Mouse (Mus musculus) MEL (cell line): ENCODE results near the gene Ppp1r14d. TPM values are rescaled to one million over a fixed set of nuclear protein-coding genes. Genes with fewer than 3 reads are reported as not detected.
A peak's percentile ranks its signal among the peaks of the same experiment; 100 is the strongest.

ENCODE experiments used
- DNase-seq: peaks from one replicate; pipeline ENCODE4 v3.0.0; 2011; ENCODE audit warnings: low read depth, low spot score
- H3K27ac ChIP-seq: 2 replicates; pipeline ENCODE4 v1.5.1; 2012; ENCODE audit warnings: low read depth, mild to moderate bottlenecking, control low read depth, low read length, moderate library complexity; ENCODE audit not compliant: control insufficient read depth
- H3K27me3 ChIP-seq, 2 experiments: fragments of 150-350 bp in 1 of 2; sonication (generic) in 1 of 2; 2 replicates each; pipeline ENCODE4 v1.6.1; 2012; ENCODE audit warnings: low read length in 2 of 2, mild to moderate bottlenecking in 2 of 2, improper control_type of control experiment in 1 of 2, moderate library complexity in 1 of 2; ENCODE audit not compliant: insufficient read depth in 2 of 2, control insufficient read depth in 1 of 2
- H3K36me3 ChIP-seq, 2 experiments: 2 replicates each; pipeline ENCODE4 v1.6.1; 2012 to 2014; ENCODE audit warnings: low read length in 2 of 2, improper control_type of control experiment in 1 of 2, inconsistent platforms in 1 of 2, mild to moderate bottlenecking in 1 of 2; ENCODE audit not compliant: insufficient read depth in 2 of 2, control insufficient read depth in 1 of 2
- H3K4me1 ChIP-seq, 2 experiments: fragments of 150-350 bp in 1 of 2; sonication (generic) in 1 of 2; 2 replicates each; pipeline ENCODE4 v1.6.1; 2012; ENCODE audit warnings: low read length in 2 of 2, improper control_type of control experiment in 1 of 2, mild to moderate bottlenecking in 1 of 2; ENCODE audit not compliant: insufficient read depth in 2 of 2, control insufficient read depth in 1 of 2
- H3K4me3 ChIP-seq, 2 experiments: fragments of 150-350 bp in 1 of 2; sonication (generic) in 1 of 2; 2 replicates each; pipeline ENCODE4 v1.5.1; 2012; ENCODE audit warnings: low read depth in 2 of 2, low read length in 2 of 2, mild to moderate bottlenecking in 2 of 2, moderate library complexity in 2 of 2, control low read depth in 1 of 2, improper control_type of control experiment in 1 of 2; ENCODE audit not compliant: control insufficient read depth in 1 of 2, insufficient read depth in 1 of 2
- H3K79me2 ChIP-seq: 2 replicates; pipeline ENCODE4 v1.6.1; 2012; ENCODE audit warnings: mild to moderate bottlenecking, low read length, moderate library complexity; ENCODE audit not compliant: control insufficient read depth, poor library complexity, insufficient read depth
- H3K9ac ChIP-seq: 2 replicates; pipeline ENCODE4 v1.6.1; 2012; ENCODE audit warnings: low read depth, mild to moderate bottlenecking, control low read depth, low read length, moderate library complexity; ENCODE audit not compliant: control insufficient read depth, poor library complexity, severe bottlenecking
- H3K9me3 ChIP-seq: fragments of 150-350 bp; sonication (generic); replicated peaks from 2 replicates; pipeline ENCODE4 v1.6.1; 2012; ENCODE audit warnings: mild to moderate bottlenecking, low read length, improper control_type of control experiment, moderate library complexity; ENCODE audit not compliant: insufficient read depth
- BHLHE40 ChIP-seq: IDR thresholded peaks from 2 replicates; pipeline ENCODE4 v1.6.1; 2012; ENCODE audit warnings: low read depth, mild to moderate bottlenecking, inconsistent platforms, low read length, improper control_type of control experiment, borderline replicate concordance
- CHD1 ChIP-seq: IDR thresholded peaks from 2 replicates; pipeline ENCODE4 v1.6.1; 2012; ENCODE audit warnings: low read depth, mild to moderate bottlenecking, inconsistent platforms, low read length, improper control_type of control experiment
- E2F4 ChIP-seq: IDR thresholded peaks from 2 replicates; pipeline ENCODE4 v1.6.1; 2011; ENCODE audit warnings: low read depth, low read length, improper control_type of control experiment, borderline replicate concordance
- ELF1 ChIP-seq: IDR thresholded peaks from 2 replicates; pipeline ENCODE4 v1.6.1; 2014; ENCODE audit warnings: low read depth, mild to moderate bottlenecking, inconsistent platforms, low read length, improper control_type of control experiment, moderate library complexity
- EP300 ChIP-seq, 2 experiments: IDR thresholded peaks; 2 replicates each; pipeline ENCODE4 v1.6.1; 2011; ENCODE audit warnings: improper control_type of control experiment in 2 of 2, low read length in 2 of 2, low read depth in 1 of 2, mild to moderate bottlenecking in 1 of 2
- ETS1 ChIP-seq: IDR thresholded peaks from 2 replicates; pipeline ENCODE4 v1.6.1; 2012; ENCODE audit warnings: low read depth, mild to moderate bottlenecking, inconsistent platforms, low read length, improper control_type of control experiment, moderate library complexity
- GABPA ChIP-seq: IDR thresholded peaks from 2 replicates; pipeline ENCODE4 v1.6.1; 2012; ENCODE audit warnings: low read depth, mild to moderate bottlenecking, inconsistent platforms, low read length, improper control_type of control experiment, moderate library complexity
- HCFC1 ChIP-seq: IDR thresholded peaks from 2 replicates; pipeline ENCODE4 v1.6.1; 2012; ENCODE audit warnings: low read depth, mild to moderate bottlenecking, inconsistent platforms, low read length, improper control_type of control experiment, moderate library complexity
- KAT2A ChIP-seq: conservative IDR thresholded peaks from 2 replicates; pipeline ENCODE4 v1.6.1; 2012; ENCODE audit warnings: low read depth, low read length, improper control_type of control experiment, inconsistent platforms
- MAFK ChIP-seq: IDR thresholded peaks from 2 replicates; pipeline ENCODE4 v1.6.1; 2011; ENCODE audit warnings: low read depth, mild to moderate bottlenecking, low read length, improper control_type of control experiment, borderline replicate concordance
- MAX ChIP-seq: IDR thresholded peaks from 2 replicates; pipeline ENCODE4 v1.6.1; 2011; ENCODE audit warnings: low read length, improper control_type of control experiment
- MXI1 ChIP-seq: IDR thresholded peaks from 2 replicates; pipeline ENCODE4 v1.6.1; 2011; ENCODE audit warnings: mild to moderate bottlenecking, low read depth, low read length, improper control_type of control experiment
- MYB ChIP-seq: IDR thresholded peaks from 2 replicates; pipeline ENCODE4 v1.6.1; 2011; ENCODE audit warnings: mild to moderate bottlenecking, low read depth, low read length, improper control_type of control experiment
- MYC ChIP-seq: IDR thresholded peaks from 2 replicates; pipeline ENCODE4 v1.6.1; 2011; ENCODE audit warnings: low read depth, mild to moderate bottlenecking, low read length, improper control_type of control experiment, moderate library complexity
- NELFE ChIP-seq: IDR thresholded peaks from 2 replicates; pipeline ENCODE4 v1.6.1; 2011; ENCODE audit warnings: low read depth, low read length, improper control_type of control experiment
- POLR2AphosphoS2 ChIP-seq: IDR thresholded peaks from 2 replicates; pipeline ENCODE4 v1.6.1; 2011; ENCODE audit warnings: low read length, improper control_type of control experiment
- RAD21 ChIP-seq: IDR thresholded peaks from 2 replicates; pipeline ENCODE4 v1.6.1; 2011; ENCODE audit warnings: mild to moderate bottlenecking, low read depth, low read length, improper control_type of control experiment
- SIN3A ChIP-seq: IDR thresholded peaks from 2 replicates; pipeline ENCODE4 v1.6.1; 2012; ENCODE audit warnings: low read length, improper control_type of control experiment, inconsistent platforms
- SMC3 ChIP-seq: IDR thresholded peaks from 2 replicates; pipeline ENCODE4 v1.6.1; 2011; ENCODE audit warnings: low read depth, low read length, improper control_type of control experiment
- TAL1 ChIP-seq: IDR thresholded peaks from 2 replicates; pipeline ENCODE4 v1.6.1; 2012; ENCODE audit warnings: mild to moderate bottlenecking, inconsistent platforms, low read length, moderate library complexity, mixed read lengths
- TBP ChIP-seq: IDR thresholded peaks from 2 replicates; pipeline ENCODE4 v1.8.0; 2011; ENCODE audit warnings: low read depth, low read length, improper control_type of control experiment
- TCF12 ChIP-seq: IDR thresholded peaks from 2 replicates; pipeline ENCODE4 v1.6.1; 2014; ENCODE audit warnings: low read depth, mild to moderate bottlenecking, inconsistent platforms, low read length, improper control_type of control experiment, moderate library complexity
- USF2 ChIP-seq, 2 experiments: IDR thresholded peaks; 2 replicates each; pipeline ENCODE4 v1.6.1; 2011 to 2012; ENCODE audit warnings: improper control_type of control experiment in 2 of 2, low read length in 2 of 2, borderline replicate concordance in 1 of 2, inconsistent platforms in 1 of 2, low read depth in 1 of 2, mild to moderate bottlenecking in 1 of 2; ENCODE audit not compliant: insufficient read depth in 1 of 2
- ZC3H11A ChIP-seq: IDR thresholded peaks from 2 replicates; pipeline ENCODE4 v1.6.1; 2012; ENCODE audit warnings: low read depth, mild to moderate bottlenecking, inconsistent platforms, low read length, improper control_type of control experiment
- ZKSCAN1 ChIP-seq: IDR thresholded peaks from 2 replicates; pipeline ENCODE4 v1.6.1; 2012; ENCODE audit warnings: low read depth, mild to moderate bottlenecking, inconsistent platforms, low read length, improper control_type of control experiment, moderate library complexity
- ZMIZ1 ChIP-seq: IDR thresholded peaks from 2 replicates; pipeline ENCODE4 v1.6.1; 2012; ENCODE audit warnings: low read depth, mild to moderate bottlenecking, inconsistent platforms, low read length, improper control_type of control experiment, moderate library complexity
- ZNF384 ChIP-seq: IDR thresholded peaks from 2 replicates; pipeline ENCODE4 v1.6.1; 2012; ENCODE audit warnings: low read depth, mild to moderate bottlenecking, inconsistent platforms, low read length, improper control_type of control experiment
- polyA plus RNA-seq, 2 experiments: library from polyadenylated mRNA; stranded (reverse) in 1 of 2; unstranded in 1 of 2; fragments of >175 nt in 1 of 2; fragments of >200 nt in 1 of 2; gene quantifications; 2 replicates each; pipeline versions ENCODE4 v1.2.1 to v1.2.4; 2012; ENCODE audit warnings: low replicate concordance in 2 of 2, low read depth in 1 of 2; ENCODE audit not compliant: insufficient read length in 2 of 2, insufficient read depth in 1 of 2, missing spikeins in 1 of 2
- total RNA-seq: library from RNA; depleted of rRNA; stranded (reverse); fragments of 300-350 nt; gene quantifications from 2 replicates; pipeline ENCODE4 v1.2.3, GENCODE M21; 2012

Gene Ppp1r14d
- total and polyA plus RNA-seq, 3 experiments = not detected

DNA sequence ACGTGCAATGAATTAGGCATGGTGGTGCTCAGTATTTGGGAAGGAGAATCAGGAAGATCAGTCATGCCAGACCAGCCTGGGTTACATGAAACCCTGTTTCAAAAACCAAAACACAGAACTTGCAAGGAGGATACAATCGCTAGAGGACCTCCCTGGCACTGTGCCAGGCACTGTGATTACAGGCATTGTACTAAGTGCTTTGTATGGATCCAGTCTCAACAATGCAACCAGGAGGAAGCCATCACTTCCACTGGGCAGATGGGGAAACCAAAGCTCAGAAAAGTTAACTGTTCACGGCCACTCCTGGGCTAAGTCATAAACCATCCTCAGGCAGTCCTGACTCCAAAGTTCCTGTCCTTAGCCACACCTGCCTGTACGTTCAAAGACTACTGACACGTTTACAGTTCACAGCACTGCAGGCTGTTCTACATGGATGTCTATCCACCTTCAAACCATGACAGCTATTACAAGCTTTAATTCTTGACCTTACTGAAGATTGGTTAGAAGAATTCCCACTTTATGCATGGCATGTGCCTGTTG is 26.7 kb downstream of the Ppp1r14d start:
- H3K9ac ChIP-seq = no peak overlapping the region
- H3K27me3 ChIP-seq = no peaks in the 10 kb centered on the region
- no peaks in the 10 kb centered on the region for H3K9me3 ChIP-seq
- peaks cover 0 to 5% of the 10 kb centered on the region in 2 experiments; a peak in 1 of 4 replicates for H3K4me1 ChIP-seq
- H3K79me2 ChIP-seq = peaks cover 3% of the 10 kb centered on the region; the same call in 1 of the 2 replicates
- H3K27ac ChIP-seq = no peak overlapping the region
- TF ChIP-seq NELFE (no peak), TCF12 (no peak), POLR2AphosphoS2 (no peak), HCFC1 (no peak), MYC (no peak), KAT2A (no peak), MXI1 (no peak), E2F4 (no peak), ZNF384 (no peak), EP300 (IDR thresholded peaks at IDR 0.05; ENCODE audit: low read depth in 1 of 2, low read length in 2 of 2) (no peak), TAL1 (no peak), MAFK (no peak), SIN3A (no peak)
- no peaks in the 10 kb centered on the region for H3K36me3 ChIP-seq
- DNase-seq = peak; percentile 41
- H3K4me3 ChIP-seq = no peak overlapping the region

- no peak overlapping the region for H3K27ac ChIP-seq
- H3K4me1 ChIP-seq = peaks cover 0 to 3% of the 10 kb centered on the region in 2 experiments; a peak in 2 of 4 replicates
- DNase-seq = no peak
- no peaks in the 10 kb centered on the region for H3K27me3 ChIP-seq
- no peak for TF ChIP-seq MYB
- no peak for TF ChIP-seq USF2 (IDR thresholded peaks at IDR 0.05; ENCODE audit: borderline replicate concordance in 1 of 2, insufficient read depth in 1 of 2, low read depth in 1 of 2, low read length in 2 of 2)
- no peak for TF ChIP-seq RAD21
- no peak for TF ChIP-seq MYC
- no peak for TF ChIP-seq CHD1
- TF ChIP-seq SMC3 = no peak
- no peak for TF ChIP-seq GABPA
- TF ChIP-seq ELF1 = no peak
- no peak for TF ChIP-seq SIN3A
- TF ChIP-seq TCF12 = no peak
- TF ChIP-seq ZMIZ1 = no peak
- TF ChIP-seq TBP = no peak
- TF ChIP-seq ZC3H11A = no peak
- TF ChIP-seq ZKSCAN1 = no peak
- TF ChIP-seq MAX = no peak
- TF ChIP-seq ETS1 = no peak
- TF ChIP-seq BHLHE40 = no peak
- H3K9ac ChIP-seq = no peak overlapping the region
- H3K79me2 ChIP-seq = no peaks in the 10 kb centered on the region
- H3K9me3 ChIP-seq = no peaks in the 10 kb centered on the region
- H3K36me3 ChIP-seq = peaks cover 0 to 3% of the 10 kb centered on the region in 2 experiments; a peak in 1 of 4 replicates
- H3K4me3 ChIP-seq = no peak overlapping the region
Observed at GRCm38 (mm10) chr2:119198934-119199333, 30.8 kb downstream of the Ppp1r14d start.
